Mouse (Mus musculus): ENCODE results near the gene Smg8. TPM values are rescaled to one million over a fixed set of nuclear protein-coding genes. Genes with fewer than 3 reads are reported as not detected.

Smg8 gene
- polyA plus RNA-seq, 1 experiment from 2014 or later: 21.0 TPM

DNA sequence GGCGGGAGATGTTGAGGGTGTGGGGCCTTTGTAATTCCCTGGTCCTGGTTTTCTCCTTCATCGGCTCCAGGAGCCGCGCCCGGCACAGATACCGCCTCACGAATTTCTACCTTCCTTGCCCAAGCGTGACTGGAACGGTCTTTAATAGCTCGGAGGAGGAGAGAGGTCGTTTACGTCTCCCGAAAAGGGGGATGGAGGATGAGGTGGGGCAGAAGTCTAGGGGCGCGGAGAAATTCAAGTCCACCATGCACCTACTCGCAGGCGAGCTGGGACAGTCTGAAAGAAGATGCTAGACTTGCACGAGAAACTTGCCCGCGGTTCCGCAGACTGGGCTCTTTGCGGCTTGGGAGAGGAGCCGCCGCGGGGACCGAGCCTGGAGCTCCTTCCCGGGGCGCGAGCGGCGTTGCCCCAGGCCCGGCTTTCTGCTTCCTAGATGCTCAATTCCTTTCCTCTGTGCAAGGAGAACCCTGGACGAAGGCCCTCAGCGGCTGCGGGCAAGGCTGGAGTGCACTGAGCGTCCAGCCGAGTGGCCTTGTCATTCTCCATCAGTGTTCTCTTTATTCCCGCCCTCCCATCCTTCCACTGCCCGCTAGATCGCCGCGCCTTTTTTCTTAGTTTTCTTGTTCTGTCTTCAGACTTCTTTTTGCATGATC lies 23.1 kb upstream of the Smg8 start:
- ATAC-seq (replicated peaks; ENCODE audit: low FRiP score, low TSS enrichment, low read depth): no peak

DNA sequence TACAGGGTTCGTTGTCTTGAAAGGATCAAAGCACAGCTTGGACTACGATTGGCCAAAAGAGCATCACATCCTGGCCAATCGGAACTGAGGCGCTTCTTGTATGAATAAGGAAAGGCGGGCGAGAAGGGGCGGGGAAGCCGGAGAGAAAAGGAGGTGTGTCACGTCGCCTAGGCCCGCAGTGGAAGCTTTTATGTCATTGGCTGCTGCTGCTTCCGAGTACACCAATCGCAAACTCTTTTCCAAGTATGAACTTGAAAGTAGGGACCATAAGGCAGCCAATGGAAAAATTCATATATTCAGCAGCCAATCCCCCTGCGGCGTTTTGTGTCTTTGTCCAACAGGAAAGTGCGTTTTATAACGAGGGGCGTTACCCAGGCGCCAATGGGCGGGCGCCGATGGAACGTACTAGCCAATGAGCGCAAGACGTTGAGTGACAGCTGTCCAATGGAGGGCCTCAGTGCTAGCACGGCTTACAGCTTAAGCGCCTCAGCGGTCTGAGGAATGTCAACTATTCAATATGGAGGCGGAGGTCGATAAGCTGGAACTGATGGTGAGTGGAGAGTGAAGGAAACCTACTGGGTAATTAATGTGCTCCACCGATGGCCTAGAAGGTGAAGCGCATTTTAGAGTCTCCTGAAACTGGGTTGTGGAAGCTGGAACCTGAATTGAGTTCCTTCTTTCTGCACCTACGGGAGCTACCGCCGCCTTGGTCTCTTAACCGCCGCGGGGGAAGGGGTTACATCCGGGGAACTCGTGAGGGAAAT lies 22.4 kb upstream of the Smg8 start, which contains the start of gene Ska2:
Ska2 (plus strand) TSS at position 480 of the 764 bp plus-strand sequence.
- WGBS: under 1% methylated on average over 38 of the region's 40 CpGs
- Histone ChIP-seq H3K4me1 (replicated peaks; ENCODE audit: control insufficient read depth, insufficient read depth, low read length) (peaks cover 9% of the 10 kb centered on the region), H3K36me3 (ENCODE audit: control insufficient read depth, insufficient read depth, low read length) (peaks cover 53% of the 10 kb centered on the region), H3K27me3 (replicated peaks; ENCODE audit: control insufficient read depth, insufficient read depth, low read length) (no peaks in the 10 kb centered on the region), H3K4me3 (ENCODE audit: low read depth, low read length) (peak within 1 kb of the TSS; percentile 99), H3K4me2 (ENCODE audit: low read length) (peak within 1 kb of the TSS; percentile 83), H3K27ac (ENCODE audit: low read depth) (peak within 1 kb of the TSS; percentile 97), H3K9ac (ENCODE audit: low read length) (peak within 1 kb of the TSS; percentile 98), H3K9me3 (ENCODE audit: control insufficient read depth, low read length) (no peaks in the 10 kb centered on the region)
- DNase-seq (ENCODE audit: low spot score): peak; percentile 98
- ATAC-seq (replicated peaks; ENCODE audit: low FRiP score, low TSS enrichment, low read depth): peak; percentile 99

More for the DNA sequence above, 23.1 kb upstream of the Smg8 start:
- Histone ChIP-seq H3K27ac (ENCODE audit: low read depth) (peak overlapping the region; percentile 97), H3K27me3 (replicated peaks; ENCODE audit: control insufficient read depth, insufficient read depth, low read length) (no peaks in the 10 kb centered on the region), H3K4me3 (ENCODE audit: low read depth, low read length) (peak overlapping the region; percentile 99), H3K4me1 (replicated peaks; ENCODE audit: control insufficient read depth, insufficient read depth, low read length) (peaks cover 9% of the 10 kb centered on the region), H3K9ac (ENCODE audit: low read length) (peak overlapping the region; percentile 98), H3K9me3 (ENCODE audit: control insufficient read depth, low read length) (no peaks in the 10 kb centered on the region), H3K36me3 (ENCODE audit: control insufficient read depth, insufficient read depth, low read length) (peaks cover 53% of the 10 kb centered on the region), H3K4me2 (ENCODE audit: low read length) (peak overlapping the region; percentile 83)
- DNase-seq (ENCODE audit: low spot score): no peak
- whole genome bisulfite sequencing: under 1% methylated on average over 42 of the region's 42 CpGs

DNA sequence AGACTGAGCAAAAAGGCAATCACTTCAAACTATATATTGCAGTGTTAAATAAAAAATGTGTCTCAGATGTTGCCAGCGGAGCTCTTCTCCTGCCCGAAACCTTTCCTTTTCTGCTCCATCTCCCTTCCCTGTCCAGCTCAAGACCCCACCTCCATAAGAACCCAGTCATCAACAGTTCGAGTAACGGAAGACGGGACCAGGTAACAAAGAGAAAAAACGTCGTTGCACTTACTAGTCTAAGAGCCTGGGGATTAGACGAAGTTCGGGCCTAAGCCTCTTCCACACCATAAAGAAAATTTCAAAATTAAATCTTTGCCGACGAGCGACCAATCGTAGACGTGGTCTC lies 21.8 kb upstream of the Smg8 start, which contains the start of gene Prr11:
Prr11 (minus strand) TSS at position 300 of the 346 bp plus-strand sequence.
- DNase-seq (ENCODE audit: low spot score) (no peak), ATAC-seq (replicated peaks; ENCODE audit: low FRiP score, low TSS enrichment, low read depth) (no peak)
- H3K9ac ChIP-seq (ENCODE audit: low read length): peak within 1 kb of the TSS; percentile 98
- H3K4me1 ChIP-seq (replicated peaks; ENCODE audit: control insufficient read depth, insufficient read depth, low read length): peaks cover 9% of the 10 kb centered on the region
- no peaks in the 10 kb centered on the region for H3K27me3 ChIP-seq (replicated peaks; ENCODE audit: control insufficient read depth, insufficient read depth, low read length)
- peak within 1 kb of the TSS; percentile 83 for H3K4me2 ChIP-seq (ENCODE audit: low read length)
- WGBS: under 1% methylated on average over 14 of the region's 14 CpGs
- peaks cover 52% of the 10 kb centered on the region for H3K36me3 ChIP-seq (ENCODE audit: control insufficient read depth, insufficient read depth, low read length)
- peak within 1 kb of the TSS; percentile 99 for H3K4me3 ChIP-seq (ENCODE audit: low read depth, low read length)
- H3K27ac ChIP-seq (ENCODE audit: low read depth): peak within 1 kb of the TSS; percentile 97
- H3K9me3 ChIP-seq (ENCODE audit: control insufficient read depth, low read length): no peaks in the 10 kb centered on the region

DNA sequence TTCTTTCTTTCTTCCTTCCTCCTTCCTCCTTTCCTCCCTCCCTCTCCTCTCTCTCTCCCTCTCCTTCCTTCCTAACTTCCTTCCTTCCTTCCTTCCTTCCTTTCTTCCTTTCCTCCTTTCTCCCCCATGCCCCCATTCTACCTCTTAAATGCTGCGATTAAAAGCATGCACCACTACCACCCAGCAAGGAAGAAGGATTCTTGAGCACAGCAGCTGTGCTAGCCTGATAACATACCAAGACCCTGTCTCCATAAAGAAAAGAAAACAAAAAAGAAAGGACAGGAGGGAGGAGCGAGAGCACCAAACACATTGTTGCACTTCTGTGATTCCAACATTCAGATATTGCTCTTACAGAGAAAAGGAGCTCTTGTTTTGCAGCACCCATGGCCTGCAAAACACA lies 568 bp upstream of the Smg8 start:
- H3K27ac ChIP-seq (ENCODE audit: low read depth): no peak overlapping the region
- peak overlapping the region; percentile 77 for H3K9ac ChIP-seq (ENCODE audit: low read length)
- no peaks in the 10 kb centered on the region for H3K9me3 ChIP-seq (ENCODE audit: control insufficient read depth, low read length)
- peaks cover 22% of the 10 kb centered on the region for H3K4me1 ChIP-seq (replicated peaks; ENCODE audit: control insufficient read depth, insufficient read depth, low read length)
- WGBS: 56% methylated on average over 2 of the region's 2 CpGs
- no peaks in the 10 kb centered on the region for H3K27me3 ChIP-seq (replicated peaks; ENCODE audit: control insufficient read depth, insufficient read depth, low read length)
- H3K36me3 ChIP-seq (ENCODE audit: control insufficient read depth, insufficient read depth, low read length): peaks cover 59% of the 10 kb centered on the region
- DNase-seq (ENCODE audit: low spot score): no peak
- no peak for ATAC-seq (replicated peaks; ENCODE audit: low FRiP score, low TSS enrichment, low read depth)
- peak overlapping the region; percentile 83 for H3K4me2 ChIP-seq (ENCODE audit: low read length)
- peak overlapping the region; percentile 89 for H3K4me3 ChIP-seq (ENCODE audit: low read depth, low read length)

DNA sequence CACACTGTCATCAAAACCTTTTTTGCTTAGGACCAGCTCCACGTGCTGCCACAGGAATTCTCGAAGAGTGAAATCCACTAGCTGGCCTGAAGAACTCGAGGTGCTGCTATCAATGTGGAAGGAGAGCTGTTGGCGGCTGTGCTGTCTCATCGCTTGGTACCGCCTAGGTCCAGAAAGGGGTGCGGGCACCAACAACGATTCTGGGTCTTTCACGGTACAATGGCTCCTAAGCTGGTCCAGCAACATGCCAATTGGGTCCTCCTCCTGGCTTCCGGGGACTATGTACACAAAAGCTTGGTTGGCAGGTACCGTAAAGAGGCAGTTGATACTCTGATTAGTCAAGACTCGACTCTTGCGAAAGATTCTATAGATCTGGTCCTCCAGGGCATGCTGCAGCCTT lies 1.1 kb downstream of the Smg8 start:
- DNase-seq (ENCODE audit: low spot score): no peak
- peak overlapping the region; percentile 89 for H3K4me3 ChIP-seq (ENCODE audit: low read depth, low read length)
- peaks cover 58% of the 10 kb centered on the region for H3K36me3 ChIP-seq (ENCODE audit: control insufficient read depth, insufficient read depth, low read length)
- peak overlapping the region; percentile 83 for H3K4me2 ChIP-seq (ENCODE audit: low read length)
- H3K9me3 ChIP-seq (ENCODE audit: control insufficient read depth, low read length): no peaks in the 10 kb centered on the region
- no peak for ATAC-seq (replicated peaks; ENCODE audit: low FRiP score, low TSS enrichment, low read depth)
- no peak overlapping the region for H3K27ac ChIP-seq (ENCODE audit: low read depth)
- 88% methylated on average over 13 of the region's 13 CpGs for WGBS
- peak overlapping the region; percentile 7; the same call in 1 of the 2 replicates for H3K9ac ChIP-seq (ENCODE audit: low read length)
- peaks cover 22% of the 10 kb centered on the region for H3K4me1 ChIP-seq (replicated peaks; ENCODE audit: control insufficient read depth, insufficient read depth, low read length)
- H3K27me3 ChIP-seq (replicated peaks; ENCODE audit: control insufficient read depth, insufficient read depth, low read length): no peaks in the 10 kb centered on the region

DNA sequence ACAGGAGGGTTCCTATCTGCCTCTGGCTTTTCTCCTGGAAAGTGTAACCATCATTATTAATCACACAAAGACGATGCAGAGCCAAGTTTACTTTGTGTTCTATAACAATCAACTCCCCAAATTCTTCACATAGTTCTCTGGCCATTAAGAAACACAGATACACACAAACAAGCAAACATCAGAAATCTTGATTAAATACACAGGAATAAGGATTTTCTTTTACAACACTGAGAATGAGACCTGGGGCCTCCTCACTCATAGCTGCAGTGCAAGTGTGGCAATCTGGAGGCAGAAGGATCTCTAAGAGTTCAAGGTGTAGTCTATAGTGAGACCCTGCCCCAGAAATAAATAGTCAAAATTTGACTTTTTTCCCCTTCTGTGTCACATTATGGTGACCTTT lies 2.9 kb downstream of the Smg8 start:
- H3K27me3 ChIP-seq (replicated peaks; ENCODE audit: control insufficient read depth, insufficient read depth, low read length): no peaks in the 10 kb centered on the region
- H3K9me3 ChIP-seq (ENCODE audit: control insufficient read depth, low read length): no peaks in the 10 kb centered on the region
- peaks cover 22% of the 10 kb centered on the region for H3K4me1 ChIP-seq (replicated peaks; ENCODE audit: control insufficient read depth, insufficient read depth, low read length)
- no peak for DNase-seq (ENCODE audit: low spot score)
- no peak overlapping the region for H3K9ac ChIP-seq (ENCODE audit: low read length)
- no peak overlapping the region for H3K4me3 ChIP-seq (ENCODE audit: low read depth, low read length)
- peaks cover 65% of the 10 kb centered on the region for H3K36me3 ChIP-seq (ENCODE audit: control insufficient read depth, insufficient read depth, low read length)
- no peak for ATAC-seq (replicated peaks; ENCODE audit: low FRiP score, low TSS enrichment, low read depth)
- H3K27ac ChIP-seq (ENCODE audit: low read depth): no peak overlapping the region
- H3K4me2 ChIP-seq (ENCODE audit: low read length): no peak overlapping the region
- 52% methylated on average over 1 of the region's 1 CpGs for WGBS

DNA sequence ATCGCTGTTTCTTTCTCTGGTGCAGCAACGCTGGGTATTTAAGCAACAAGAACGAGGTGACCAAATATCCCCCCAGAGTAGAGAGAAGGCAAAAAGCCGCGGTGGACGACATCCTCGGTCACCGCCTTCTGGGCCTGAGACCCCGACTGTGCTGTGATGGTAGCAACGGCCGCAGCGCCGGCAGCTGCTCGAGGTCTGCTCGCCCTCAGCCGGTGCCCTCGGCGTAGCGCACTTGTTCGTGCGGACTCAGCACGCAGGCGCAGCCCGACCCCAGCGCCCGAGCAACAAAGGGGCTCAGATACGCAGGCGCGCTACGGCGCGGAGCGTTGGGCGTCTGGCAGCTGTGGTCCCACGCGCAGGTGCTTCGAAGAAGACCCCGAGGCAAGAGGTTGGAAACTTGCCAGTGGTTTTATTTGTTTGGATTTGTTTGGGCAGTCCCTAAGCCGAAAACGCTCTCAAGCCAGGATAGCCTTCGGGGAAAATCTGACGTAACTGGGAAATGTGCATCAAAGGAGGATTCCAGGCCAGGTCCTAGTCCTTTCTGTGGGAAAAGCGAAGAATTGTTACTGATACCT lies 12.6 kb downstream of the Smg8 start, which contains the start of gene Gdpd1:
Gdpd1 (minus strand) TSS at position 197 of the 575 bp plus-strand sequence.
- DNase-seq (ENCODE audit: low spot score) (peak; percentile 86), ATAC-seq (replicated peaks; ENCODE audit: low FRiP score, low TSS enrichment, low read depth) (peak; percentile 91)
- Histone ChIP-seq H3K4me1 (replicated peaks; ENCODE audit: control insufficient read depth, insufficient read depth, low read length) (peaks cover 3% of the 10 kb centered on the region; the same call in 1 of the 2 replicates), H3K4me2 (ENCODE audit: low read length) (peak within 1 kb of the TSS; percentile 98), H3K36me3 (ENCODE audit: control insufficient read depth, insufficient read depth, low read length) (peaks cover 21% of the 10 kb centered on the region), H3K4me3 (ENCODE audit: low read depth, low read length) (peak within 1 kb of the TSS; percentile 62), H3K27ac (ENCODE audit: low read depth) (peak within 1 kb of the TSS; percentile 78), H3K27me3 (replicated peaks; ENCODE audit: control insufficient read depth, insufficient read depth, low read length) (no peaks in the 10 kb centered on the region), H3K9me3 (ENCODE audit: control insufficient read depth, low read length) (no peaks in the 10 kb centered on the region), H3K9ac (ENCODE audit: low read length) (peak within 1 kb of the TSS; percentile 53)
- under 1% methylated on average over 43 of the region's 43 CpGs for WGBS

DNA sequence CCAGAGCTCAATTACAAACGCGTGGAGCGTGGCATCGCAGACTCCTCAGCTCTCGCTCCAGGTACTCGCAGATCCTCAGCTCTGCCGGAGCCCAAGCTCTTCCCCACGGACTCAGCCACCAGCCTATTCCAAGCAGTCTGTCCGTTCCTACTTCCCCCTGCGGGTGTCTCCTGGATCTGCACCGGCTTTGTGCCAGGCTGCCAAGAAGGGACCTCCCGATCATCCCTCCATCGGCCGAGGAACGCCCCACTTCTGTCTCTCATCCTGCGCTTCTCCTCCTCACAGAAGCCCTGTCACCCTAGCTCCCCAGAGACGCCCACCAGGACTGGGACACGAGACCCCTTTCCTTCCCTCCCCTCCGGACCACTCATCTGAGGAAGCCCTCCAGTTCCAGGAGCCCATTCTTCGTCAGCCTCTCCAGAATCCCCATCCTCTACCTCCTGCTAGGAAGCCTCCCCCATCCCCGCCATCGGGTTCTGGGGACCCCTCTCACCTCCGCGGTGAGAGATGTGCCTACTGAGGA lies 13.2 kb downstream of the Smg8 start:
- Histone ChIP-seq H3K4me1 (replicated peaks; ENCODE audit: control insufficient read depth, insufficient read depth, low read length) (peaks cover 3% of the 10 kb centered on the region; the same call in 1 of the 2 replicates), H3K4me3 (ENCODE audit: low read depth, low read length) (peak overlapping the region; percentile 62), H3K27me3 (replicated peaks; ENCODE audit: control insufficient read depth, insufficient read depth, low read length) (no peaks in the 10 kb centered on the region), H3K9me3 (ENCODE audit: control insufficient read depth, low read length) (no peaks in the 10 kb centered on the region), H3K36me3 (ENCODE audit: control insufficient read depth, insufficient read depth, low read length) (peaks cover 18% of the 10 kb centered on the region), H3K9ac (ENCODE audit: low read length) (peak overlapping the region; percentile 53), H3K27ac (ENCODE audit: low read depth) (peak overlapping the region; percentile 78), H3K4me2 (ENCODE audit: low read length) (peak overlapping the region; percentile 98)
- WGBS: under 1% methylated on average over 24 of the region's 24 CpGs
- peak; percentile 80 for DNase-seq (ENCODE audit: low spot score)
- ATAC-seq (replicated peaks; ENCODE audit: low FRiP score, low TSS enrichment, low read depth): peak; percentile 72

All from intestine, embryonic 14.5 days (tissue).